Mouse (Mus musculus) thymus, adult 2 months (tissue): ENCODE data around the gene R3hdm1. TPM values are rescaled to one million over a fixed set of nuclear protein-coding genes. Genes with fewer than 3 reads are reported as not detected.

Source experiments
- DNase-seq: peaks from one replicate; pipeline ENCODE4 v3.0.0; 2021
- H3K27ac ChIP-seq: fragments of 200-500 bp; 2 replicates; pipeline ENCODE4 v1.5.1; 2012; ENCODE audit warnings: low read length, control low read depth; ENCODE audit not compliant: control insufficient read depth, insufficient read depth
- H3K27me3 ChIP-seq: fragments of 200-500 bp; 2 replicates; pipeline ENCODE4 v1.6.1; 2012; ENCODE audit warnings: mild to moderate bottlenecking, low read length, moderate library complexity, mixed read lengths; ENCODE audit not compliant: control insufficient read depth, insufficient read depth
- H3K36me3 ChIP-seq: fragments of 200-500 bp; 2 replicates; pipeline ENCODE4 v1.6.1; 2012; ENCODE audit warnings: mild to moderate bottlenecking, low read length, moderate library complexity; ENCODE audit not compliant: control insufficient read depth, insufficient read depth
- H3K4me1 ChIP-seq: fragments of 200-500 bp; replicated peaks from 2 replicates; pipeline ENCODE4 v1.6.1; 2012; ENCODE audit warnings: low read length; ENCODE audit not compliant: control insufficient read depth, insufficient read depth
- H3K4me3 ChIP-seq: fragments of 200-500 bp; 2 replicates; pipeline ENCODE4 v1.5.1; 2012; ENCODE audit warnings: mild to moderate bottlenecking, low read length, control low read depth, moderate library complexity; ENCODE audit not compliant: control insufficient read depth, insufficient read depth
- CTCF ChIP-seq: fragments of 200-500 bp; IDR thresholded peaks from 2 replicates; pipeline ENCODE4 v1.5.1; 2012; ENCODE audit warnings: mild to moderate bottlenecking, control low read depth, low read length, moderate library complexity, borderline replicate concordance; ENCODE audit not compliant: control insufficient read depth, poor library complexity, insufficient read depth; ENCODE audit errors: extremely low read depth
- POLR2A ChIP-seq: fragments of 200-500 bp; IDR thresholded peaks from 2 replicates; pipeline ENCODE4 v1.6.1; 2012; ENCODE audit warnings: mild to moderate bottlenecking, low read length, control low read depth, moderate library complexity; ENCODE audit not compliant: control insufficient read depth, poor library complexity, insufficient read depth; ENCODE audit errors: extremely low read depth
- WGBS: fragments of 180-500 bp; shearing (Covaris S2); methylation state at CpG from one replicate; pipeline ENCODE4 v1.1.7; 2018; 5-methylcytosine and 5-hydroxymethylcytosine counted together
- polyA plus RNA-seq: library from polyadenylated mRNA; depleted of rRNA; stranded (reverse); fragments of >200 nt; gene quantifications from 2 replicates; pipeline ENCODE4 v1.2.3, GENCODE M21; 2012; rRNA removed

R3hdm1 gene
- polyA plus RNA-seq, 1 experiment, result 129 TPM

DNA sequence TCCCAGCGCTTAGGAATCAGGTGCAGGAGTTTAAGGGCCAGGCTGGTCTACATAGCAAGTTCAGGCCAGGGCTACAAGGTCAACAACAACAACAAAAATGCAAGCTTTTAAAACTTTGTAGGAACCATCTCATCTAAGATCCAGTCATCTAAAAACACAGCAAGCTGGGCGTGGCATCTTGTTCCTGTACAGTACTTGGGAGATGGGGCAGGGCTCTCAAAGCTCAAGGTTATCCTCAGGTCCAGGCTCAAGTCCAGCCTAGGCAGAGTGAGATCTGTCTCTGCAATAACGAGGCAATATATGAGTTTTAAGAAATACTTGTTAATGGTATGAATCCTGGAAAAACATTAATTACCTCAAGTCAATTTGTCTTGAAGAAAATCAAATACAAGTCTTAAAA is 175.5 kb downstream of the R3hdm1 start:
- Histone ChIP-seq H3K27me3 (no peaks in the 10 kb centered on the region), H3K27ac (no peak overlapping the region), H3K4me3 (no peak overlapping the region), H3K4me1 (no peaks in the 10 kb centered on the region), H3K36me3 (peaks cover 57% of the 10 kb centered on the region)
- TF ChIP-seq CTCF (no peak), POLR2A (no peak)
- WGBS, result 99% methylated on average over 3 of the region's 3 CpGs
- no peak for DNase-seq

DNA sequence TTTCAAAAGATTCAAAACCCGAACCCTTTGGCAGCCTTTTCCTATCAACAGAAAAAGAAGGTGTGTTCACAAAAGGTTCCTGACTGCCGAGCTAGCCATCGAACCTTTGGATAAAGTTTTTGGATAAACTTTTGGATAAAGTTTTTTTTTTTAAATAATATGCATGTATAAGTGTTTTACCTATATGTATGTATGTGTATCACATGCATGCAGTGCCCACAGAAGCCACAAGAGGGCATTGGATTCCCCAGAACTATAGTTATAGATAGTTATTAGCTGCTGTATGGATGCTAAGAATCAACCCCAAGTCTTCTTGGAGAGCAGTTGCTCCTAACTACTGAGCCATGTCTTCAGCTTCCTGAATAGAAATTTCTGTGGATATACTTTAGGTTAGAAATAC is 178.7 kb downstream of the R3hdm1 start:
- H3K27ac ChIP-seq, result no peak overlapping the region
- no peaks in the 10 kb centered on the region for H3K27me3 ChIP-seq
- no peak for TF ChIP-seq POLR2A
- TF ChIP-seq CTCF, result no peak
- H3K4me3 ChIP-seq, result no peak overlapping the region
- H3K4me1 ChIP-seq, result no peaks in the 10 kb centered on the region
- no peak for DNase-seq
- WGBS, result 98% methylated on average over 3 of the region's 3 CpGs
- peaks cover 32% of the 10 kb centered on the region for H3K36me3 ChIP-seq

DNA sequence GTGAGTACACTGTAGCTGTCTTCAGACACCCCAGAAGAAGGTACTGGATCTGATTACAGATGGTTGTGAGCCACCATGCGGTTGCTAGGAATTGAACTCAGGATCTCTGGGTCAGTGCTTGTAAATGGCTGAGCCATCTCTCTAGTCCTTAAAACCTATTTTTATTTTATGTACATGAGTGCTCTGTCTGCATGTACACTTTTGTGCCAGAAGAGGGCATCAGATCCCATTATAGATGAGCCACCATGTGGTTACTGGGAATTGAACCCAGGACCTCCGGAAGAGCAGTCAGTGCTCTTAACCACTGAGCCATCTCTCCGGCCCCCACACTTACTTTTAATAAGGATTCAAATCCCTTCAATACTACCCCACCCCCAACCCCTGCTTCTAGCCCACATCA is 179.8 kb downstream of the R3hdm1 start:
- no peak overlapping the region for H3K27ac ChIP-seq
- H3K4me3 ChIP-seq, result no peak overlapping the region
- TF ChIP-seq CTCF (no peak), POLR2A (no peak)
- no peak for DNase-seq
- H3K36me3 ChIP-seq, result peaks cover 20% of the 10 kb centered on the region
- WGBS, result 98% methylated on average over 3 of the region's 3 CpGs
- H3K4me1 ChIP-seq, result no peaks in the 10 kb centered on the region
- H3K27me3 ChIP-seq, result no peaks in the 10 kb centered on the region

DNA sequence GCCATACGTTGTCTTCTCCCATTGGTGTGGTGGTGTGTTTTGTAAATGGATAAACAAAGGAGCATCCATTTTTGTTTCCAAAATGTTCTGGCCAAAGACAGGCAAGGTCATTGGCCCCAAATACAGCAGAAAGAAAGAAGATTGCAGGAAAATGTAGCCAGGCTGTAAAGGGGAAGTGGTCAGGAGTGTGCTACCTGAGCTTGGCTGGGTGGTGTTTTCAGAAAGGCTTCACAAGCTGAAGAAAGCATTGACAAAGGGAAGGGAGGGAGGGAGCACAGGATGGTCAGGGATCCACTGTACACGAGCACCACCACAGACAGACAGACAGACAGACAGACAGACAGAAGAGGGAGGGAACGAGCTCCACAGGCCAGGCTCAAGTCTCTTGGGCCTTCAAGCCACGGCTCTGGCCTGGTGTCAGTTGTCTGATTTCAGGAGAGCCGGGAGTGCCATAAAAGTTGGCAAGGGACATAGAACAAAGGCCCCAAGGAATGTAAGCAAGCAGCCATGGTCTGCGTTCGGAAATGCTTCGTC is 181.1 kb downstream of the R3hdm1 start:
- Histone ChIP-seq H3K27ac (no peak overlapping the region), H3K4me3 (no peak overlapping the region), H3K4me1 (no peaks in the 10 kb centered on the region), H3K36me3 (peaks cover 8% of the 10 kb centered on the region), H3K27me3 (no peaks in the 10 kb centered on the region)
- WGBS, result 82% methylated on average over 8 of the region's 8 CpGs
- TF ChIP-seq POLR2A (no peak), CTCF (no peak)
- no peak for DNase-seq

DNA sequence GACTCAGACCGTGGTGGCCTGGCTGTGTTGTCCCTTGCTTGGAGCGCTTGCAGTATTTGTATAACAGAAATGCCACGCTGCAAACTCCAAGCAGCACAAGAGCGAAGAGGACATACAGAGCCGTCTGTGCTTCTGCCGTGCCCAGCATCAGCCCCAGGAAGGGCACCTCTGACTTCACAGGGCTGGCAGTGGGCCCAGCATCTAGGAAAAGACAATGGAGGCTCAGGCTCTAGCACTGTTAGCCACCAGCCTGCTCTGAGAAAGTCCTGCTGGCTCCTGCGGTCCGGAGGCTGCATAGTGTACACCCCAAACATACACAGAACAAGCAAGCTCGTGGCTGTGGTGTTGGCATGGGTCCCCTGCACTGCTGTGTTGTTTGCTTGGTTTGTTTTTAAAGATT is 182.0 kb downstream of the R3hdm1 start:
- Histone ChIP-seq H3K27me3 (no peaks in the 10 kb centered on the region), H3K36me3 (no peaks in the 10 kb centered on the region), H3K4me3 (no peak overlapping the region), H3K4me1 (no peaks in the 10 kb centered on the region), H3K27ac (no peak overlapping the region)
- no peak for DNase-seq
- TF ChIP-seq POLR2A (no peak), CTCF (no peak)
- WGBS, result 93% methylated on average over 9 of the region's 9 CpGs

Other genes with a start within 250 kb of the R3hdm1 start
- 0.54 and 0.73 TPM in 2 replicates for gene Map3k19, start 248.3 kb upstream of the R3hdm1 start, polyA plus RNA-seq
- gene Rab3gap1, start 234.5 kb upstream of the R3hdm1 start, polyA plus RNA-seq, result 35.7 and 37.3 TPM in 2 replicates
- gene Zranb3, start 254 bp upstream of the R3hdm1 start, polyA plus RNA-seq, result 3.8 and 5.1 TPM in 2 replicates
- gene Ubxn4, start 140.7 kb downstream of the R3hdm1 start, polyA plus RNA-seq, result 25.4 and 26.7 TPM in 2 replicates
- 0.15 and 0.19 TPM in 2 replicates for gene Lct, start 225.0 kb downstream of the R3hdm1 start, polyA plus RNA-seq